Mouse (Mus musculus) spleen, adult 2 months (tissue): Measurements from ENCODE around the gene Hsf4.

Experiments
- CTCF ChIP-seq: fragments of 200-500 bp; IDR thresholded peaks from 2 replicates; pipeline ENCODE4 v1.5.1; 2011; ENCODE audit warnings: mild to moderate bottlenecking, inconsistent platforms; ENCODE audit not compliant: insufficient read depth, insufficient read length, insufficient replicate concordance; ENCODE audit errors: extremely low read depth
- POLR2A ChIP-seq: fragments of 200-500 bp; IDR thresholded peaks from 2 replicates; pipeline ENCODE4 v1.6.1; 2011; ENCODE audit warnings: low read depth, low read length, inconsistent platforms

- TF ChIP-seq CTCF (no peak), POLR2A (no peak)
These were observed 17.6 kb upstream of the Hsf4 start for GRCm38 (mm10) chr8:105251954-105252353.
